Mouse (Mus musculus) bone marrow macrophage, adult 2 months (primary cell): ENCODE data around the gene Slc38a9.

Experiments
- CTCF ChIP-seq: IDR thresholded peaks from 2 replicates; pipeline ENCODE4 v1.5.1; 2012; ENCODE audit warnings: low read depth, mild to moderate bottlenecking, low read length, moderate library complexity
- POLR2A ChIP-seq: IDR thresholded peaks from 2 replicates; pipeline ENCODE4 v1.6.1; 2012; ENCODE audit warnings: mild to moderate bottlenecking, low read depth, low read length, borderline replicate concordance

- TF ChIP-seq POLR2A, result no peak
- TF ChIP-seq CTCF, result no peak
Observed at GRCm38 (mm10) chr13:112686155-112686554, 25.6 kb downstream of the Slc38a9 start.
